Mouse (Mus musculus) MN1 (cell line): ENCODE results near the gene Gm7138.
"Not testable (repeated sequence)": the region's sequence is repeated elsewhere in the genome, so short reads cannot be mapped to it uniquely, and the experiment has no call there.

ENCODE experiments used
- DNase-seq: peaks from one replicate; pipeline ENCODE4 v3.0.0-alpha.2; 2016; ENCODE audit warnings: low spot score

Gm7138 gene

DNA sequence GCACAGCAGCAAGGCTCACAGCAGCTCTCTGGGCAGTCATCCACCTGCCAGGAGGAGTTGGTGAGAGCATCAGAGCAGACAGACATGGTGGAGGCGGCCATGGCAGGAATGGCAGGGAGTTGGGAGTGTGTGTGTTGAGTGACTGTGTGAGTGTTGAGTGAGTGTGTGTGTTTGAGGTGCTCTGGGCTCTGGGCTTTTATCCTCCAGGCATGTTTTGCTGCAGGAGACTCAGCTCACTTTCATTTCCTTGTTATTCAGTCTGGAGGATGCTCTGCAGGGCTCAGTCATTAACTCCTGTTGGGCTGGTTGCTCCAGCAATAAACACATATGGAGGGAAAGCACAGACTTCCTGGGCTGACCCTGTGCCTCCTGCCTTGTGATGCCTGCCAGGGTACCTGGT is at the start of gene Gm7138:
Gene Gm7138 (minus strand): TSS at position 101 of the 400 bp plus-strand sequence.
- not testable (repeated sequence) for DNase-seq

DNA sequence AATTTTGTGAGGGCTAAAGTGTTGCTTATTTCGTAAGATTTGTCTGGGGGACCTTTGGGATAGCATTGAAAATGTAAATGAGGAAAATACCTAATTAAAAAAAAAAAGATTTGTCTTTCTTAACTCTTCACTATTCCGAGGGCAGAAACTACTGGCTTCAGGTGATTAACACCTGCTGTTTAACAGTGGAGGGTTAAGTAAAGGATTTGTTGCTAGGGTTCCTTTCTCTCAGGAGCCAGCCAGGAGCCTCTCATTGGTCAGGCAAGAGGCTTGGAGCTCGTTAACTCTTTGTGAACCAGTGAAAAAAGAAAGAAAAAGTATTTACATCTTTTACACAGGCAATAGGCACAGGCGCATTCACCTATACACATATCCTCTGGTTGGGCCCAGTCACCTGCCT is 42.5 kb upstream of the Gm7138 start:
- no peak for DNase-seq

DNA sequence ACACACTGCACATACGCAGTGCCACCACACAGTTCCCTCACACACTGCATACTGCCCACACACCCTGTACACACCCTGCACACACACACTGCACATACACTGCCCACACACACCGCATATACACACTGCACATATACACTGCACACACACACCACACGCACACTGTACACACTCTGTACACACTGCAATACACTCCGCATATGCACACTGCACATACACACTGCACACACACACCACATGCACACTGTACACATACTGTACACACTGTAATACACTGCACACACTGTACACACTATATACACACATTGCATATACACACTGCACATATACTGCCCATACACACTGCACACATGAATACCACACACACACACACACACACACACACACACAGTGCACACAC is 41.8 kb upstream of the Gm7138 start:
- DNase-seq, result no peak

GRCm38 (mm10) chr10:77815514-77815913 is 38.8 kb upstream of the Gm7138 start:
- DNase-seq, result peak; percentile 57

GRCm38 (mm10) chr10:77814382-77814781 is 37.6 kb upstream of the Gm7138 start, which contains the start of gene Gm2696:
Gm2696 (plus strand) TSS chr10:77814682.
- no peak for DNase-seq

- no peak for DNase-seq
Observed at GRCm38 (mm10) chr10:77811743-77812142, 35.0 kb upstream of the Gm7138 start, which contains the start of gene Gm9507. Gm9507 (minus strand) TSS chr10:77811843.

DNA sequence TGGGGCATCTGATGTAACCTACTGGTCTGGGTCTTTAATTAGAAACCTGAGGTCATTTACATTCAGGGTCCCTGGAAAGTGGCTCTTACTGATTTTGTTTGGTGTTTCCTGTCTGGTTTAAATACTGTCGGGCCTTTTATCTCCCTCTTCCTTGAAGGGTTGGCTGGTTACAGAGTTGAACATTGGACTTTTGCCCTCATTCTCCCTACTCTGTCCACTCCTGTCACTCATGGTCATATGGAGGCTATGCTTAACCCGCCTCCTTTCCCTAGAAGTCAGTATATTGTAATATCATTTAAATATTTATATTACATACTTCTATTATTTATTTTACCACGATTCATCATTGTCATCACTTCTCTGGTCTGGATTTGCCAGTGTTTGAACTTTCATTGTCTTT is 27.4 kb upstream of the Gm7138 start:
- no peak for DNase-seq

DNA sequence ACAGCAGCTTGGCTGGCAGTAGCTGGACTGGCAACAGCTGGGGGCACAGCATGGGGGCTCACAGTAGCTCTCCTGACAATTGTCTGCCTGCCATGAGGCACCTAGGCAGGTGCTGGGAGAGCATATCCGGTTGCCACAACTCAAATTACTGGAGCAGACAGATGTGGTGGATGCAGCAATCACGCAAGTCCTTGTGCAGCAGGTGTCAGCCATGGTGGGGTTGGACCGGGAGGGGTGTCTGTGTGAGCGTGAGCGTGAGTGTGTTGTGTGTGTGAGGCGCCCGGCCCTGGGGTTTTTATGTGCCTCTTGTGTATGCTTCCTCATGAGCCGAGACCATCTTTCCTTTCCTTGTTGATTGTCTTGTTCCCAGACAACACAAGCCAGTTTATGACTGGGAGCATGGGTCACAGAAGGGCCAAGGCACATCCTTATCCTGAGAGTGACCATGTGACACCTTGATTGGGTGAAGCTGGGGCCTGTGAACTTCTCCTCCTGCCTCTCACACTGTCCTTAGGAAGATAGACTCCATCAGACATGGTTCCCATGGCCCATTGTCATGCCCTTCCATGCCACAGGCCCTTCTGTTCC is 22.3 kb upstream of the Gm7138 start, which contains the start of gene Gm19668:
Gene Gm19668 (minus strand): TSS at position 213 of the 588 bp plus-strand sequence.
- no peak for DNase-seq

DNA sequence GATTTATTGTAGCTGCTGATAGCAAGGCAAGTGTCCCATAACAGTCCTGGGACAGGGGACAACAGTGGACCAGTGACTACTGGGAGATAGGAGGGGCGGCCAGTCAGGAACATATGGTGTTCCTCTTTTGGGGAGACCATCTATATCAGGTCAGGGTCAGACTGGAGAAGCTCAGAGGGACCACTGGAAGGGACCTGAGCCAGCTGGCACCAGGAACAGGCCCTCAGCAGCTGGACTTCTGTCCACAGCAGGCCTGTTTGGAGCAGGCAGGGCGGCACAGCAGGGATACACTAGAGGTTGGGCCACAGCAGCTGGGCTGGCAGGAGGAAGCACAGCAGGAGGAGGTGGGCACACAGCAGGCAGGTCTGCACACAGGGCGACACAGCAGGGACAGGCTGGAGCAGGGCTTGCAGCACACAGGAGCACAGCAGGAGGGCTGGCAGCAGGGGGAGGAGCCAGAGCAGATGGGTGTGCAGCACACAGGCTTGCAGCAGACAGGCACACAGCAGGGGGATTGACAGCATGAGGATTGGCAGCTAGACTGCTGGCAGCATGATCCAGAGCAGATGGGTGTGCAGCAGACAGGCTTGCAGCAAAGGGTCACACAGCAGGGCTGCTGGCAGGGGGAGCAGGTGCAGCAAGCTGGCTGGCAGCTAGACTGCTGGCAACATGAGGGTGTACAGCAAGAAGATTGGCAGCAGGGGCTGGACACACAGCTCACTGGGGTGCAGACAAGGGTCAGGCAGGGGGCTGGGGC is 21.6 kb upstream of the Gm7138 start:
- DNase-seq, result not testable (repeated sequence)

DNA sequence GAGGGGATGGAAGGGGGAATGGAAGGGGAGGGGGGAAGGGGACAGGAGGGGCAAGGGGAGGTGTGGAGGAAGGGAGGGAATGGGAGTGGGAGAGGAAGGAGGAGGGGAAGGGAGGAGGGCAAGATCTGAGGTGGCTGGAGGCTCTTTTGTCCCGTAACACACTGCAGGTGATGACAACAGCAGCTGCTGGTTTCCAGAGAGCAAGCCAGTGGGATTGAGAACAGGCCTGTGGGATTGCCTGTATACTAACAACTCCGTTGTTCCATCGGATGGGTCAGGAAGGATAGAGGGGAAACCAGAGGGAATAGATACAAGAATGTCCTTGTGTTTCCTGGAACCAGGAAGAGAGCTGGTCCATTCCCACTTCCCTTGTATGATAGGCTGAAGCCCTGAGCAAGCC is 20.9 kb upstream of the Gm7138 start:
- DNase-seq, result no peak

- DNase-seq, result no peak
Observed at GRCm38 (mm10) chr10:77794976-77795375, 18.2 kb upstream of the Gm7138 start, which contains the start of gene Gm9639. Gm9639 (minus strand) TSS chr10:77795076.

- no peak for DNase-seq
Observed at GRCm38 (mm10) chr10:77788621-77789020, 11.9 kb upstream of the Gm7138 start.

DNA sequence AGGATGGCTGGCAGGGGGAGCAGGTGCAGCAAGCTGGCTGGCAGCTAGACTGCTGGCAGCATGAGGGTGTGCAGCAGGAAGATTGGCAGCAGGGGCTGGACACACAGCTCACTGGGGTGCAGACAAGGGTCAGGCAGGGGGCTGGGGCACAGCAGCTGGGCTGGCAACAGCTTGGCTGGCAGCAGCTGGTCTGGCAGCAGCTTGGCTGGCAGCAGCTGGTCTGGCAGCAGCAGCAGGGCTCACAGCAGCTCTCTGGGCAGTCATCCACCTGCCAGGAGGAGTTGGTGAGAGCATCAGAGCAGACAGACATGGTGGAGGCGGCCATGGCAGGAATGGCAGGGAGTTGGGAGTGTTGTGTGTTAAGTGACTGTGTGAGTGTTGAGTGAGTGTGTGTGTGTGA is 11.1 kb upstream of the Gm7138 start, which contains the start of gene Gm7137:
Gene Gm7137 (minus strand): TSS at position 325 of the 400 bp plus-strand sequence.
- DNase-seq, result peak; percentile 42

DNA sequence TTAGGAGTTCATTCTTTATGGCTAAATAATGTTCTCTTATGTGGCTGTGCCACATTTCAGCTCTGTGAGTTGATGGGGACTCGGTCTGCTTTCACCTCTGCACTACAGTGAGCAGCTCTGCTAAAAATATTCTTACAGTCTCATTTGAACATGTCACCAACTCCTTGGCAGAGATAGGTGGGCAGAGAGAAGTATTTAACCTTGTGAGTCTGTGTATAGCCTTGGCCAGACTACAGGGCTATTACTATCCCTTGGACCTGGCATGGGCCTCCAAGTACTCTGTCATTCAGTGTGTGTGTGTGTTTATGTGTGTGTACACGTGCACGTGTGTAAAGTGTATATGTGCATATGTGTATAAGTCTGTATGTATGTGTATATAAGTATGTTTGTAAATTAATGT is 6.7 kb upstream of the Gm7138 start:
- DNase-seq, result not testable (repeated sequence)

- not testable (repeated sequence) for DNase-seq
Observed at GRCm38 (mm10) chr10:77782442-77782841, 5.7 kb upstream of the Gm7138 start, which contains the start of gene Gm3250. Gm3250 (minus strand) TSS chr10:77782542.

GRCm38 (mm10) chr10:77772142-77772541 is 4.6 kb downstream of the Gm7138 start:
- DNase-seq, result not testable (repeated sequence)

GRCm38 (mm10) chr10:77771225-77771624 is 5.5 kb downstream of the Gm7138 start, which contains the start of gene Gm3238:
Gm3238 (minus strand) TSS chr10:77771325.
- DNase-seq, result not testable (repeated sequence)

- no peak for DNase-seq
Observed at GRCm38 (mm10) chr10:77769727-77770126, 7.0 kb downstream of the Gm7138 start.

GRCm38 (mm10) chr10:77759582-77759981 is 17.2 kb downstream of the Gm7138 start, which contains the start of gene Gm3233:
Gm3233 (minus strand) TSS chr10:77759682.
- DNase-seq, result not testable (repeated sequence)

DNA sequence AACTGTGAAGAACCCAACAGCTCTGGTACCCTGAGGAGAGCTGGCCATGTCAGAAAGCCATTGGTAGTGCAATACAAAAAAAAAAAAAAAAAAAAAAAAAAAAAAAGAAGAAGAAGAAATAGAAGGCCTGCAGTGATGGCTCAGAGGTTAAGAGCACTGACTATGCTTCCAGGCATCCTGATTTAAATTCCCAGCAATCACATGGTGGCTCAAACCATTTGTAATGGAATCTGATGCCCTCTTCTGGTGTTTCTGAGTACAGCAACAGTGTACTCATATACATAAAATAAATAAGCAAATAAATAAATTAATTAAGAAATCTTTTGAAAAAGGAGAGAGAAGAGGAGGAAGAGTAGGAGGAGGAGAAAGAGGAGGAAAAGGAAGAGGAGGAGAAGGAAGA is 23.3 kb downstream of the Gm7138 start:
- DNase-seq, result no peak

DNA sequence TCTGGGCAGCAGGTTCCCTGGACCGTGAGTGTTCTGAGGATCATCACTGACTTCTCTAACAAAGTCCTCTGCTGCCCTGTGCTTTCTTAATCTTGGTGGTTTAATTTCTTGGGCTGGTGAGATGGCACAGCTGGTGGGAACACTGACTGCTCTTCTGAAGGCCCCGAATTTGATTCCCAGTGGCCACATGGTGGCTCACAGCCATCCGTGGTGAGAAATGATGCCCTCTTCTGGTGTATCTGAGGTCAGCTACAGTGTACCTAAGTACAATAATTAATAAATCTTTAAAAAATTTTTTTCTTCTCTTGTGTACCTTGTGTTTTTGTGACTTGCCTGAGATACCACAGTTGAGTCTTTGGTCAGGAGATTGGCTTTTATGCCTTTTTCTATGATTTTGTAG is 24.4 kb downstream of the Gm7138 start:
- not testable (repeated sequence) for DNase-seq

- DNase-seq, result not testable (repeated sequence)
Observed at GRCm38 (mm10) chr10:77751254-77751653, 25.5 kb downstream of the Gm7138 start, which contains the start of gene Gm9736. Gm9736 (minus strand) TSS chr10:77751354.

- not testable (repeated sequence) for DNase-seq
Observed at GRCm38 (mm10) chr10:77750686-77751085, 26.1 kb downstream of the Gm7138 start.
